Mouse (Mus musculus) myocyte (in vitro differentiated cells): ENCODE measurements around the gene Nap1l1.

Source experiments
- E2F4 ChIP-seq: IDR thresholded peaks from one replicate; pipeline ENCODE4 v1.6.1; 2011; ENCODE audit warnings: mild to moderate bottlenecking, control low read depth, moderate library complexity; ENCODE audit not compliant: insufficient read depth
- MAX ChIP-seq: IDR thresholded peaks from one replicate; pipeline ENCODE4 v1.6.1; 2011; ENCODE audit warnings: low read depth, mild to moderate bottlenecking, control low read depth
- MYOD1 ChIP-seq, 3 experiments: IDR thresholded peaks; one replicate each; pipeline ENCODE4 v1.6.1; 2011; ENCODE audit warnings: control low read depth in 2 of 3, low read depth in 2 of 3, mild to moderate bottlenecking in 2 of 3, moderate library complexity in 1 of 3; ENCODE audit not compliant: insufficient read length in 2 of 3, control insufficient read depth in 1 of 3
- MYOG ChIP-seq, 3 experiments: IDR thresholded peaks; one replicate each; pipeline ENCODE4 v1.6.1; 2011; ENCODE audit warnings: control low read depth in 2 of 3, low read depth in 2 of 3, mild to moderate bottlenecking in 2 of 3; ENCODE audit not compliant: insufficient read length in 2 of 3, control insufficient read depth in 1 of 3, insufficient read depth in 1 of 3
- POLR2A ChIP-seq: IDR thresholded peaks from one replicate; pipeline ENCODE4 v1.6.1; 2011; ENCODE audit warnings: low read depth, mild to moderate bottlenecking, control low read depth, moderate library complexity; ENCODE audit not compliant: insufficient read length
- POLR2AphosphoS2 ChIP-seq: IDR thresholded peaks from one replicate; pipeline ENCODE4 v1.6.1; 2011; ENCODE audit warnings: low read depth, control low read depth; ENCODE audit not compliant: insufficient read length
- TCF12 ChIP-seq: IDR thresholded peaks from one replicate; pipeline ENCODE4 v1.6.1; 2011; ENCODE audit warnings: mild to moderate bottlenecking, control low read depth; ENCODE audit not compliant: poor library complexity, insufficient read depth, severe bottlenecking
- USF1 ChIP-seq: IDR thresholded peaks from one replicate; pipeline ENCODE4 v1.6.1; 2011; ENCODE audit warnings: low read depth, mild to moderate bottlenecking, control low read depth, moderate library complexity

DNA sequence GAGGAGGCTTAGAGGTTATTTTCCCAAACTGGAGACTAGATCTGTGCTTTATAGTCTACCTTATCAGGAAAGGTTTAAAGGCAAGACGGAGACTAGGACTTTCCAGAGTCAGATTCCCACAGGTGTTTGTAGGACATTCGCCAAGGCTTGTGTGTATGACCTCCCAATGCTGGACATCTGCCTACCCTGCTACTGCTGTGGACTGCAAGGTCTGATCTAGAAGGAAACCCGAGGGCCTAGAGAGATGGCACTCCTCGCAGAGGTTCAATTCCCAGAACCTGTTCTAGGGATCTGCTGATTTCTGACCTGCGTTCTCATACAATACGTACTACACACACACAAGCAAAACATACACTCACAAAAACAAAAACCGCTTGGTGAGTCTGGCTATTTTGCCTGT lies 32.4 kb downstream of the Nap1l1 start:
- no peak for TF ChIP-seq E2F4
- no peak for TF ChIP-seq POLR2A
- no peak for TF ChIP-seq TCF12
- TF ChIP-seq POLR2AphosphoS2: no peak
- no peak for TF ChIP-seq USF1
- no peak for TF ChIP-seq MAX
- TF ChIP-seq MYOG (IDR thresholded peaks at IDR 0.05; ENCODE audit: control insufficient read depth in 1 of 3, insufficient read depth in 1 of 3, insufficient read length in 2 of 3, low read depth in 2 of 3): no peak
- TF ChIP-seq MYOD1 (IDR thresholded peaks at IDR 0.05; ENCODE audit: control insufficient read depth in 1 of 3, insufficient read length in 2 of 3, low read depth in 2 of 3): no peak
